Mouse (Mus musculus) MEL (cell line): ENCODE measurements around the gene Cdpf1. TPM values are rescaled to one million over a fixed set of nuclear protein-coding genes. Genes with fewer than 3 reads are reported as not detected.

Source experiments
- DNase-seq: peaks from one replicate; pipeline ENCODE4 v3.0.0; 2011; ENCODE audit warnings: low read depth, low spot score
- H3K27ac ChIP-seq: 2 replicates; pipeline ENCODE4 v1.5.1; 2012; ENCODE audit warnings: low read depth, mild to moderate bottlenecking, control low read depth, low read length, moderate library complexity; ENCODE audit not compliant: control insufficient read depth
- H3K27me3 ChIP-seq, 2 experiments: fragments of 150-350 bp in 1 of 2; sonication (generic) in 1 of 2; 2 replicates each; pipeline ENCODE4 v1.6.1; 2012; ENCODE audit warnings: low read length in 2 of 2, mild to moderate bottlenecking in 2 of 2, improper control_type of control experiment in 1 of 2, moderate library complexity in 1 of 2; ENCODE audit not compliant: insufficient read depth in 2 of 2, control insufficient read depth in 1 of 2
- H3K36me3 ChIP-seq, 2 experiments: 2 replicates each; pipeline ENCODE4 v1.6.1; 2012 to 2014; ENCODE audit warnings: low read length in 2 of 2, improper control_type of control experiment in 1 of 2, inconsistent platforms in 1 of 2, mild to moderate bottlenecking in 1 of 2; ENCODE audit not compliant: insufficient read depth in 2 of 2, control insufficient read depth in 1 of 2
- H3K4me1 ChIP-seq, 2 experiments: fragments of 150-350 bp in 1 of 2; sonication (generic) in 1 of 2; 2 replicates each; pipeline ENCODE4 v1.6.1; 2012; ENCODE audit warnings: low read length in 2 of 2, improper control_type of control experiment in 1 of 2, mild to moderate bottlenecking in 1 of 2; ENCODE audit not compliant: insufficient read depth in 2 of 2, control insufficient read depth in 1 of 2
- H3K4me3 ChIP-seq, 2 experiments: fragments of 150-350 bp in 1 of 2; sonication (generic) in 1 of 2; 2 replicates each; pipeline ENCODE4 v1.5.1; 2012; ENCODE audit warnings: low read depth in 2 of 2, low read length in 2 of 2, mild to moderate bottlenecking in 2 of 2, moderate library complexity in 2 of 2, control low read depth in 1 of 2, improper control_type of control experiment in 1 of 2; ENCODE audit not compliant: control insufficient read depth in 1 of 2, insufficient read depth in 1 of 2
- H3K79me2 ChIP-seq: 2 replicates; pipeline ENCODE4 v1.6.1; 2012; ENCODE audit warnings: mild to moderate bottlenecking, low read length, moderate library complexity; ENCODE audit not compliant: control insufficient read depth, poor library complexity, insufficient read depth
- H3K9ac ChIP-seq: 2 replicates; pipeline ENCODE4 v1.6.1; 2012; ENCODE audit warnings: low read depth, mild to moderate bottlenecking, control low read depth, low read length, moderate library complexity; ENCODE audit not compliant: control insufficient read depth, poor library complexity, severe bottlenecking
- H3K9me3 ChIP-seq: fragments of 150-350 bp; sonication (generic); replicated peaks from 2 replicates; pipeline ENCODE4 v1.6.1; 2012; ENCODE audit warnings: mild to moderate bottlenecking, low read length, improper control_type of control experiment, moderate library complexity; ENCODE audit not compliant: insufficient read depth
- BHLHE40 ChIP-seq: IDR thresholded peaks from 2 replicates; pipeline ENCODE4 v1.6.1; 2012; ENCODE audit warnings: low read depth, mild to moderate bottlenecking, inconsistent platforms, low read length, improper control_type of control experiment, borderline replicate concordance
- CHD2 ChIP-seq: IDR thresholded peaks from 2 replicates; pipeline ENCODE4 v1.6.1; 2011; ENCODE audit warnings: low read length, improper control_type of control experiment
- CTCF ChIP-seq, 3 experiments: IDR thresholded peaks in 2 of 3; conservative IDR thresholded peaks in 1 of 3; 2 replicates each; pipeline ENCODE4 v1.5.1; 2011 to 2012; ENCODE audit warnings: low read length in 3 of 3, low read depth in 2 of 3, mild to moderate bottlenecking in 2 of 3, improper control_type of control experiment in 1 of 3, inconsistent platforms in 1 of 3, mixed read lengths in 1 of 3, moderate library complexity in 1 of 3; ENCODE audit not compliant: control insufficient read depth in 1 of 3, insufficient read depth in 1 of 3, poor library complexity in 1 of 3, severe bottlenecking in 1 of 3
- E2F4 ChIP-seq: IDR thresholded peaks from 2 replicates; pipeline ENCODE4 v1.6.1; 2011; ENCODE audit warnings: low read depth, low read length, improper control_type of control experiment, borderline replicate concordance
- ELF1 ChIP-seq: IDR thresholded peaks from 2 replicates; pipeline ENCODE4 v1.6.1; 2014; ENCODE audit warnings: low read depth, mild to moderate bottlenecking, inconsistent platforms, low read length, improper control_type of control experiment, moderate library complexity
- ETS1 ChIP-seq: IDR thresholded peaks from 2 replicates; pipeline ENCODE4 v1.6.1; 2012; ENCODE audit warnings: low read depth, mild to moderate bottlenecking, inconsistent platforms, low read length, improper control_type of control experiment, moderate library complexity
- HCFC1 ChIP-seq: IDR thresholded peaks from 2 replicates; pipeline ENCODE4 v1.6.1; 2012; ENCODE audit warnings: low read depth, mild to moderate bottlenecking, inconsistent platforms, low read length, improper control_type of control experiment, moderate library complexity
- JUND ChIP-seq: IDR thresholded peaks from 2 replicates; pipeline ENCODE4 v1.6.1; 2011; ENCODE audit warnings: low read depth, mild to moderate bottlenecking, improper control_type of control experiment, low read length
- MAFK ChIP-seq: IDR thresholded peaks from 2 replicates; pipeline ENCODE4 v1.6.1; 2011; ENCODE audit warnings: low read depth, mild to moderate bottlenecking, low read length, improper control_type of control experiment, borderline replicate concordance
- MAZ ChIP-seq: IDR thresholded peaks from 2 replicates; pipeline ENCODE4 v1.6.1; 2012; ENCODE audit warnings: low read depth, mild to moderate bottlenecking, inconsistent platforms, low read length, improper control_type of control experiment
- MYB ChIP-seq: IDR thresholded peaks from 2 replicates; pipeline ENCODE4 v1.6.1; 2011; ENCODE audit warnings: mild to moderate bottlenecking, low read depth, low read length, improper control_type of control experiment
- MYC ChIP-seq: IDR thresholded peaks from 2 replicates; pipeline ENCODE4 v1.6.1; 2011; ENCODE audit warnings: low read depth, mild to moderate bottlenecking, low read length, improper control_type of control experiment, moderate library complexity
- NRF1 ChIP-seq: IDR thresholded peaks from 2 replicates; pipeline ENCODE4 v1.6.1; 2014; ENCODE audit warnings: low read depth, mild to moderate bottlenecking, inconsistent platforms, low read length, improper control_type of control experiment, moderate library complexity; ENCODE audit not compliant: poor library complexity, insufficient read depth, severe bottlenecking
- POLR2A ChIP-seq, 2 experiments: IDR thresholded peaks; 2 replicates each; pipeline ENCODE4 v1.6.1; 2011 to 2012; ENCODE audit warnings: low read length in 2 of 2, mild to moderate bottlenecking in 2 of 2, control low read depth in 1 of 2, improper control_type of control experiment in 1 of 2, low read depth in 1 of 2, moderate library complexity in 1 of 2; ENCODE audit not compliant: control insufficient read depth in 1 of 2, insufficient read depth in 1 of 2, poor library complexity in 1 of 2
- POLR2AphosphoS5 ChIP-seq: IDR thresholded peaks from 2 replicates; pipeline ENCODE4 v1.6.1; 2012; ENCODE audit warnings: low read depth, borderline replicate concordance, mild to moderate bottlenecking, inconsistent platforms, low read length, moderate library complexity, mixed read lengths
- SIN3A ChIP-seq: IDR thresholded peaks from 2 replicates; pipeline ENCODE4 v1.6.1; 2012; ENCODE audit warnings: low read length, improper control_type of control experiment, inconsistent platforms
- SMC3 ChIP-seq: IDR thresholded peaks from 2 replicates; pipeline ENCODE4 v1.6.1; 2011; ENCODE audit warnings: low read depth, low read length, improper control_type of control experiment
- TBP ChIP-seq: IDR thresholded peaks from 2 replicates; pipeline ENCODE4 v1.8.0; 2011; ENCODE audit warnings: low read depth, low read length, improper control_type of control experiment
- TCF12 ChIP-seq: IDR thresholded peaks from 2 replicates; pipeline ENCODE4 v1.6.1; 2014; ENCODE audit warnings: low read depth, mild to moderate bottlenecking, inconsistent platforms, low read length, improper control_type of control experiment, moderate library complexity
- UBTF ChIP-seq: IDR thresholded peaks from 2 replicates; pipeline ENCODE4 v1.6.1; 2012; ENCODE audit warnings: low read depth, mild to moderate bottlenecking, inconsistent platforms, low read length, improper control_type of control experiment, moderate library complexity, borderline replicate concordance; ENCODE audit not compliant: insufficient read depth
- USF2 ChIP-seq, 2 experiments: IDR thresholded peaks; 2 replicates each; pipeline ENCODE4 v1.6.1; 2011 to 2012; ENCODE audit warnings: improper control_type of control experiment in 2 of 2, low read length in 2 of 2, borderline replicate concordance in 1 of 2, inconsistent platforms in 1 of 2, low read depth in 1 of 2, mild to moderate bottlenecking in 1 of 2; ENCODE audit not compliant: insufficient read depth in 1 of 2
- ZC3H11A ChIP-seq: IDR thresholded peaks from 2 replicates; pipeline ENCODE4 v1.6.1; 2012; ENCODE audit warnings: low read depth, mild to moderate bottlenecking, inconsistent platforms, low read length, improper control_type of control experiment
- ZKSCAN1 ChIP-seq: IDR thresholded peaks from 2 replicates; pipeline ENCODE4 v1.6.1; 2012; ENCODE audit warnings: low read depth, mild to moderate bottlenecking, inconsistent platforms, low read length, improper control_type of control experiment, moderate library complexity
- ZMIZ1 ChIP-seq: IDR thresholded peaks from 2 replicates; pipeline ENCODE4 v1.6.1; 2012; ENCODE audit warnings: low read depth, mild to moderate bottlenecking, inconsistent platforms, low read length, improper control_type of control experiment, moderate library complexity
- ZNF384 ChIP-seq: IDR thresholded peaks from 2 replicates; pipeline ENCODE4 v1.6.1; 2012; ENCODE audit warnings: low read depth, mild to moderate bottlenecking, inconsistent platforms, low read length, improper control_type of control experiment
- polyA plus RNA-seq, 2 experiments: library from polyadenylated mRNA; stranded (reverse) in 1 of 2; unstranded in 1 of 2; fragments of >175 nt in 1 of 2; fragments of >200 nt in 1 of 2; gene quantifications; 2 replicates each; pipeline versions ENCODE4 v1.2.1 to v1.2.4; 2012; ENCODE audit warnings: low replicate concordance in 2 of 2, low read depth in 1 of 2; ENCODE audit not compliant: insufficient read length in 2 of 2, insufficient read depth in 1 of 2, missing spikeins in 1 of 2
- total RNA-seq: library from RNA; depleted of rRNA; stranded (reverse); fragments of 300-350 nt; gene quantifications from 2 replicates; pipeline ENCODE4 v1.2.3, GENCODE M21; 2012

The Cdpf1 gene
- total and polyA plus RNA-seq, 3 experiments: 30.5 to 44.0 TPM; not detected in 1

DNA sequence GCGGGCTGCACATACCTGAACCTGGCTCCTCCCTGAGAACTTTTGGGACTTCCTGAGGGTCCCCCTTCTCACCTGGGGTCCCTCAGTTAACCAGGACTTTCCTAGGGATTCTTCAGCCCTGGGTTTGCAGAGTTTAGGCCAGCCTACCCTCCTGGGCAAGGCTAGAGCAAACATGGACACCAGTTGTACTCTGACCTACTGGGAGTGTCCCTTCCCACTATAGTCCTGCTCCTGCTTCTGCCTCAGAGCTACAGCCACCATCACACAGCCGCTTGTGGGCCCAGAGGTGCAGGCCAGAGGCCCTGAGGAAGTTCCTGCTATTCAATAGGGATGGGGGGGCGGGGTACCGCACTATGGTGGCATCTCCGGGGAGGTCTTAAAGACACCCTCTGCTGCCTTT lies 18.0 kb upstream of the Cdpf1 start:
- Histone ChIP-seq H3K9me3 (no peaks in the 10 kb centered on the region), H3K4me3 (no peak overlapping the region), H3K36me3 (0 out of 4 replicates have a peak, but pooled peaks cover 0 to 3% of the 10 kb centered on the region in 2 experiments), H3K9ac (no peak overlapping the region), H3K27ac (no peak overlapping the region), H3K79me2 (no peaks in the 10 kb centered on the region), H3K4me1 (peaks cover 2 to 13% of the 10 kb centered on the region in 2 experiments), H3K27me3 (no peaks in the 10 kb centered on the region)
- TF ChIP-seq ZC3H11A: no peak
- no peak for TF ChIP-seq ETS1
- no peak for TF ChIP-seq MAFK
- no peak for TF ChIP-seq E2F4
- no peak for TF ChIP-seq TBP
- no peak for TF ChIP-seq MYC
- TF ChIP-seq NRF1: no peak
- TF ChIP-seq POLR2AphosphoS5: no peak
- TF ChIP-seq SIN3A: no peak
- no peak for TF ChIP-seq UBTF
- TF ChIP-seq POLR2A (IDR thresholded peaks at IDR 0.05; ENCODE audit: control insufficient read depth in 1 of 2, insufficient read depth in 1 of 2, low read depth in 1 of 2, low read length in 2 of 2, poor library complexity in 1 of 2): no peak
- no peak for TF ChIP-seq JUND
- no peak for DNase-seq

GRCm38 (mm10) chr15:85828071-85828470 lies 16.6 kb upstream of the Cdpf1 start:
- Histone ChIP-seq H3K27ac (no peak overlapping the region), H3K9me3 (no peaks in the 10 kb centered on the region), H3K27me3 (no peaks in the 10 kb centered on the region), H3K4me1 (peaks cover 2 to 13% of the 10 kb centered on the region in 2 experiments), H3K36me3 (0 out of 4 replicates have a peak, but pooled peaks cover 0 to 3% of the 10 kb centered on the region in 2 experiments), H3K4me3 (no peak overlapping the region), H3K79me2 (no peaks in the 10 kb centered on the region), H3K9ac (no peak overlapping the region)
- TF ChIP-seq USF2 (IDR thresholded peaks at IDR 0.05; ENCODE audit: borderline replicate concordance in 1 of 2, insufficient read depth in 1 of 2, low read depth in 1 of 2, low read length in 2 of 2) (no peak), ETS1 (no peak), JUND (no peak)
- no peak for DNase-seq

GRCm38 (mm10) chr15:85826676-85827075 lies 15.2 kb upstream of the Cdpf1 start:
- no peak overlapping the region for H3K9ac ChIP-seq
- H3K9me3 ChIP-seq: no peaks in the 10 kb centered on the region
- H3K36me3 ChIP-seq: peaks cover 0 to 5% of the 10 kb centered on the region in 2 experiments; a peak in 1 of 4 replicates
- no peaks in the 10 kb centered on the region for H3K27me3 ChIP-seq
- no peak overlapping the region for H3K27ac ChIP-seq
- no peaks in the 10 kb centered on the region for H3K79me2 ChIP-seq
- H3K4me3 ChIP-seq: no peak overlapping the region
- peak; percentile 39 for DNase-seq
- H3K4me1 ChIP-seq: peaks cover 2 to 13% of the 10 kb centered on the region in 2 experiments; a peak in 3 of 4 replicates
- TF ChIP-seq BHLHE40: no peak
- no peak for TF ChIP-seq ELF1
- no peak for TF ChIP-seq UBTF
- TF ChIP-seq ETS1: peak; percentile 64
- TF ChIP-seq USF2 (IDR thresholded peaks at IDR 0.05; ENCODE audit: borderline replicate concordance in 1 of 2, insufficient read depth in 1 of 2, low read depth in 1 of 2, low read length in 2 of 2): no peak
- TF ChIP-seq MAFK: no peak
- TF ChIP-seq ZNF384: no peak
- no peak for TF ChIP-seq SMC3
- TF ChIP-seq CTCF (IDR thresholded peaks at IDR 0.05 in 2 of 3, conservative IDR thresholded peaks at IDR 0.05 in 1 of 3; ENCODE audit: control insufficient read depth in 1 of 3, insufficient read depth in 1 of 3, low read depth in 2 of 3, low read length in 3 of 3, poor library complexity in 1 of 3, severe bottlenecking in 1 of 3): no peak
- TF ChIP-seq ZMIZ1: no peak
- peak; percentile 83 for TF ChIP-seq TCF12
- no peak for TF ChIP-seq HCFC1
- TF ChIP-seq CHD2: no peak
- no peak for TF ChIP-seq MAZ
- no peak for TF ChIP-seq POLR2A (IDR thresholded peaks at IDR 0.05; ENCODE audit: control insufficient read depth in 1 of 2, insufficient read depth in 1 of 2, low read depth in 1 of 2, low read length in 2 of 2, poor library complexity in 1 of 2)
- TF ChIP-seq MYB: no peak
- no peak for TF ChIP-seq ZKSCAN1
